Mouse (Mus musculus) urinary bladder, adult 2 months (tissue): ENCODE measurements around the gene Prps1l1. TPM values are rescaled to one million over a fixed set of nuclear protein-coding genes. Genes with fewer than 3 reads are reported as not detected.

Experiments
- DNase-seq: peaks from one replicate; pipeline ENCODE4 v3.0.0; 2022; ENCODE audit warnings: low spot score
- polyA plus RNA-seq: library from polyadenylated mRNA; depleted of rRNA; stranded (reverse); fragments of >200 nt; gene quantifications from 2 replicates; pipeline ENCODE4 v1.2.3, GENCODE M21; 2012; rRNA removed

Prps1l1 gene
- polyA plus RNA-seq, 1 experiment = not detected

DNA sequence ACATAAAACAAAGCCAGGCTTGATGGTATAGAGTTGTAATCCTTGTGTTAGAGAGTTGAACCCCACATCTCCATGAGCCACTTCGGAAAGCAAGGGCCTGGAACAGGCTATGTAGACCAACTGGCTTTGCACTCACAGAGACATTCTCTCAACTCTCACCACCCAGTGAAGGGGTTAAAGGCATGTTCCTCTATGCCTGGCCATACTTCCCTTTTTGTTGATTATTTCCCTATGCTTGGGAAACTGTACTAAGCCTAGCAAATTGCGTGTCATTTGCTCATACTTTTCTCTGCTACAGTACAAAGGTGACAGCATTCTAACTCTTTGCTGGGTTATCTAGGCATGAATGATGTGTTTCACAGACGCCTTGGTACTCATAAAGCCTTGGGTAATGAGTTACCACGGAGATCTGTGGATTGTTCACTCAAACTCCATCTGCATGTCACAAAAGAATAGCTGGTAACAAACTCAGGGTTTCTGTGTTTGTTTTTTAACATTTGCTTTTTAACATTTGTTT, 41.4 kb downstream of the Prps1l1 start:
- DNase-seq = no peak

- DNase-seq = no peak
These were observed 43.0 kb downstream of the Prps1l1 start for GRCm38 (mm10) chr12:35027533-35027932.

Other genes starting within 250 kb of the Prps1l1 start
- gene Hdac9, start 67.7 kb upstream of the Prps1l1 start, polyA plus RNA-seq = 2.7 and 3.1 TPM in 2 replicates
- 14.6 and 16.6 TPM in 2 replicates for gene Snx13, start 62.4 kb downstream of the Prps1l1 start, polyA plus RNA-seq